Mouse (Mus musculus): ENCODE results near the gene Psmb7. TPM values are rescaled to one million over a fixed set of nuclear protein-coding genes. Genes with fewer than 3 reads are reported as not detected.

Psmb7 gene
- polyA plus RNA-seq, 1 experiment = 99.0 TPM

- no peak overlapping the region for H3K4me3 ChIP-seq (ENCODE audit: control insufficient read depth, insufficient read depth, low read length)
- H3K36me3 ChIP-seq (ENCODE audit: control insufficient read depth, insufficient read depth, low read length) = no peaks in the 10 kb centered on the region
- H3K27ac ChIP-seq (ENCODE audit: control insufficient read depth, insufficient read depth, low read length) = no peak overlapping the region
- H3K4me1 ChIP-seq (replicated peaks; ENCODE audit: control insufficient read depth, insufficient read depth, low read length) = no peaks in the 10 kb centered on the region
- no peak for DNase-seq
- H3K27me3 ChIP-seq (ENCODE audit: control insufficient read depth, insufficient read depth, low read length) = no peaks in the 10 kb centered on the region
- no peak for TF ChIP-seq CTCF (IDR thresholded peaks at IDR 0.05; ENCODE audit: borderline replicate concordance, control insufficient read depth, extremely low read depth, insufficient read depth, low read length, poor library complexity)
- no peak for TF ChIP-seq POLR2A (IDR thresholded peaks at IDR 0.05; ENCODE audit: control insufficient read depth, extremely low read depth, insufficient read depth, low read length, poor library complexity)
- 86% methylated on average over 2 of the region's 2 CpGs for WGBS
Measured at GRCm38 (mm10) chr2:38543158-38543557, 100.7 kb downstream of the Psmb7 start.

- WGBS = 24% methylated on average over 1 of the region's 1 CpGs
- DNase-seq = no peak
- Histone ChIP-seq H3K27me3 (ENCODE audit: control insufficient read depth, insufficient read depth, low read length) (no peaks in the 10 kb centered on the region), H3K27ac (ENCODE audit: control insufficient read depth, insufficient read depth, low read length) (no peak overlapping the region), H3K4me1 (replicated peaks; ENCODE audit: control insufficient read depth, insufficient read depth, low read length) (no peaks in the 10 kb centered on the region), H3K36me3 (ENCODE audit: control insufficient read depth, insufficient read depth, low read length) (no peaks in the 10 kb centered on the region), H3K4me3 (ENCODE audit: control insufficient read depth, insufficient read depth, low read length) (no peak overlapping the region)
- no peak for TF ChIP-seq POLR2A (IDR thresholded peaks at IDR 0.05; ENCODE audit: control insufficient read depth, extremely low read depth, insufficient read depth, low read length, poor library complexity)
- no peak for TF ChIP-seq CTCF (IDR thresholded peaks at IDR 0.05; ENCODE audit: borderline replicate concordance, control insufficient read depth, extremely low read depth, insufficient read depth, low read length, poor library complexity)
Measured at GRCm38 (mm10) chr2:38542366-38542765, 101.5 kb downstream of the Psmb7 start.

- no peak for DNase-seq
- no peak for TF ChIP-seq CTCF (IDR thresholded peaks at IDR 0.05; ENCODE audit: borderline replicate concordance, control insufficient read depth, extremely low read depth, insufficient read depth, low read length, poor library complexity)
- no peak for TF ChIP-seq POLR2A (IDR thresholded peaks at IDR 0.05; ENCODE audit: control insufficient read depth, extremely low read depth, insufficient read depth, low read length, poor library complexity)
- no peaks in the 10 kb centered on the region; the same call in none of the 2 replicates for H3K4me1 ChIP-seq (replicated peaks; ENCODE audit: control insufficient read depth, insufficient read depth, low read length)
- H3K27me3 ChIP-seq (ENCODE audit: control insufficient read depth, insufficient read depth, low read length) = no peaks in the 10 kb centered on the region
- WGBS = 43% methylated on average over 1 of the region's 1 CpGs
- no peaks in the 10 kb centered on the region for H3K36me3 ChIP-seq (ENCODE audit: control insufficient read depth, insufficient read depth, low read length)
- no peak overlapping the region for H3K27ac ChIP-seq (ENCODE audit: control insufficient read depth, insufficient read depth, low read length)
- H3K4me3 ChIP-seq (ENCODE audit: control insufficient read depth, insufficient read depth, low read length) = no peak overlapping the region
Measured at GRCm38 (mm10) chr2:38541570-38541969, 102.3 kb downstream of the Psmb7 start.

- H3K4me3 ChIP-seq (ENCODE audit: control insufficient read depth, insufficient read depth, low read length) = no peak overlapping the region
- DNase-seq = no peak
- H3K27me3 ChIP-seq (ENCODE audit: control insufficient read depth, insufficient read depth, low read length) = no peaks in the 10 kb centered on the region
- 76% methylated on average over 3 of the region's 3 CpGs for WGBS
- H3K4me1 ChIP-seq (replicated peaks; ENCODE audit: control insufficient read depth, insufficient read depth, low read length) = peaks cover 2% of the 10 kb centered on the region
- H3K27ac ChIP-seq (ENCODE audit: control insufficient read depth, insufficient read depth, low read length) = no peak overlapping the region
- TF ChIP-seq CTCF (IDR thresholded peaks at IDR 0.05; ENCODE audit: borderline replicate concordance, control insufficient read depth, extremely low read depth, insufficient read depth, low read length, poor library complexity) (no peak), POLR2A (IDR thresholded peaks at IDR 0.05; ENCODE audit: control insufficient read depth, extremely low read depth, insufficient read depth, low read length, poor library complexity) (no peak)
- no peaks in the 10 kb centered on the region for H3K36me3 ChIP-seq (ENCODE audit: control insufficient read depth, insufficient read depth, low read length)
Measured at GRCm38 (mm10) chr2:38541101-38541500, 102.8 kb downstream of the Psmb7 start.

GRCm38 (mm10) chr2:38540666-38541065 lies 103.2 kb downstream of the Psmb7 start:
- TF ChIP-seq POLR2A (IDR thresholded peaks at IDR 0.05; ENCODE audit: control insufficient read depth, extremely low read depth, insufficient read depth, low read length, poor library complexity) = no peak
- TF ChIP-seq CTCF (IDR thresholded peaks at IDR 0.05; ENCODE audit: borderline replicate concordance, control insufficient read depth, extremely low read depth, insufficient read depth, low read length, poor library complexity) = no peak
- H3K27ac ChIP-seq (ENCODE audit: control insufficient read depth, insufficient read depth, low read length) = no peak overlapping the region
- peaks cover 3% of the 10 kb centered on the region for H3K4me1 ChIP-seq (replicated peaks; ENCODE audit: control insufficient read depth, insufficient read depth, low read length)

GRCm38 (mm10) chr2:38539677-38540076 lies 104.2 kb downstream of the Psmb7 start:
- TF ChIP-seq CTCF (IDR thresholded peaks at IDR 0.05; ENCODE audit: borderline replicate concordance, control insufficient read depth, extremely low read depth, insufficient read depth, low read length, poor library complexity) (no peak), POLR2A (IDR thresholded peaks at IDR 0.05; ENCODE audit: control insufficient read depth, extremely low read depth, insufficient read depth, low read length, poor library complexity) (no peak)
- Histone ChIP-seq H3K4me3 (ENCODE audit: control insufficient read depth, insufficient read depth, low read length) (no peak overlapping the region), H3K4me1 (replicated peaks; ENCODE audit: control insufficient read depth, insufficient read depth, low read length) (peaks cover 3% of the 10 kb centered on the region), H3K27ac (ENCODE audit: control insufficient read depth, insufficient read depth, low read length) (no peak overlapping the region), H3K36me3 (ENCODE audit: control insufficient read depth, insufficient read depth, low read length) (no peaks in the 10 kb centered on the region), H3K27me3 (ENCODE audit: control insufficient read depth, insufficient read depth, low read length) (no peaks in the 10 kb centered on the region)
- no peak for DNase-seq
- WGBS = 98% methylated on average over 9 of the region's 9 CpGs

More at GRCm38 (mm10) chr2:38540666-38541065, 103.2 kb downstream of the Psmb7 start:
- WGBS = 90% methylated on average over 6 of the region's 6 CpGs
- no peaks in the 10 kb centered on the region for H3K36me3 ChIP-seq (ENCODE audit: control insufficient read depth, insufficient read depth, low read length)
- DNase-seq = no peak
- H3K4me3 ChIP-seq (ENCODE audit: control insufficient read depth, insufficient read depth, low read length) = no peak overlapping the region
- no peaks in the 10 kb centered on the region for H3K27me3 ChIP-seq (ENCODE audit: control insufficient read depth, insufficient read depth, low read length)

Other genes with a start within 250 kb of the Psmb7 start
- 12.4 and 17.2 TPM in 2 replicates for gene Nek6, start 132.4 kb downstream of the Psmb7 start, polyA plus RNA-seq (2012; rRNA removed)
- gene Nr5a1, start 70.5 kb upstream of the Psmb7 start, polyA plus RNA-seq (2012; rRNA removed) = 0.09 and 0.22 TPM in 2 replicates

All from thymus, adult 2 months (tissue).